Mouse (Mus musculus): ENCODE results near the gene Atxn7l1.

Atxn7l1 gene

DNA sequence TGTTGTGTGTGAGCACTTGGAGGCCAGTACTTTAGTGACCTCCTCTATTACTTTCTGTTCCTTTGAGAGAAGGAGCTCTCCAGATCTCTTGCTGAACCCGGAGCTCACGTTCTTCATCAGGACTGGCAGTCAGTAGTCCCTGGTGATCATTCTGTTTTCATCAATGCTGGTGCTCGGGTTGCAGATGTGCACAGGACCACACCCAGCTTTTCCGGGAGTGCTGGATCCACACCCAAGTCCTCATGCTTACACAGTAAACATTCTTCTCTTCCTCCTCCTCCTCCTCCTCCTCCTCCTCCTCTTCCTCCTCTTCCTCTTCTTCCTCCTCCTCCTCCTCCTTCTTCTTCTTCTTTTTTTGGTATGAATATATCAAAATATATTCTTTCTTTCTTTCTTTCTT lies 205.2 kb downstream of the Atxn7l1 start:
- intact Hi-C loops (cut with DNase I) = no loop called here

DNA sequence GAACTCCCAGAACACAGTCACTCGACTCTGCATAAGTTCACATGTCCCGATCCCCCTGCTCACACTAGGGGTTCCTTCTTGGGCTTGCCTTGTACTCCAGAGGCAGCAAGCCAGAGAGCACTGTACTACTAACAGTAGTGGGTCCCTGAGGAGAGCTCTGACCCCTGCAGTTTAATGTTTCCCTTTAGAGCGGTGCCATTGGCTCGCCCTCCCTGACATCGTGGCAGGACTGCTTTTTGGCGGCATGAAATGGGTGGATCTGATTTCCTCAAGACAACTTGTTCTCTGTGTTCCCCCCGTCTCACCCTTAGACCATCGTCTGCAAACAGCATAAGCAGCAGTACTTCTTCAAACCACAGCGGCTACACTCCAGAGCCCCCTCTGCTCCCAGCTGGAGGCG lies 210.9 kb downstream of the Atxn7l1 start:
- intact Hi-C loops (cut with DNase I) = no loop called here

DNA sequence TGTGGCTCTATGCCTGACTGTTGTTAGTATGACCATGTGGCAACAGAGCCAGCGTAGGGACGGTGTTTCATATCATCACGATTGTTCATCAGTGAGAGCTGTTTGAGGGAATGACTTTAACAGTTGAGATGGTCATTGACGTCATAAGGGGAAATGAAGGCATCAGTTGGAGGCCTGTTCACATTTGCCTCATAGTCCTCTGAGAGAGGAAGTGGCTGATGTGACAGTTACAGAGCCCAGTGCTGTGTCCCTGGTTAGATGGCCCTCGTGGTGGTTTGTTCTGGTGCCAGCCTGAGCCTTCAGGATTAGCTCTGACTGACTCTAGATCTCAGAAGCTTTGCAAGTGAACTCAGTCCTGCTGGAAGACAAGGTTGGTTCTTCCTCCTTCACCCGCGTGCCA lies 211.7 kb downstream of the Atxn7l1 start:
- intact Hi-C loops (cut with DNase I) = no loop called here

DNA sequence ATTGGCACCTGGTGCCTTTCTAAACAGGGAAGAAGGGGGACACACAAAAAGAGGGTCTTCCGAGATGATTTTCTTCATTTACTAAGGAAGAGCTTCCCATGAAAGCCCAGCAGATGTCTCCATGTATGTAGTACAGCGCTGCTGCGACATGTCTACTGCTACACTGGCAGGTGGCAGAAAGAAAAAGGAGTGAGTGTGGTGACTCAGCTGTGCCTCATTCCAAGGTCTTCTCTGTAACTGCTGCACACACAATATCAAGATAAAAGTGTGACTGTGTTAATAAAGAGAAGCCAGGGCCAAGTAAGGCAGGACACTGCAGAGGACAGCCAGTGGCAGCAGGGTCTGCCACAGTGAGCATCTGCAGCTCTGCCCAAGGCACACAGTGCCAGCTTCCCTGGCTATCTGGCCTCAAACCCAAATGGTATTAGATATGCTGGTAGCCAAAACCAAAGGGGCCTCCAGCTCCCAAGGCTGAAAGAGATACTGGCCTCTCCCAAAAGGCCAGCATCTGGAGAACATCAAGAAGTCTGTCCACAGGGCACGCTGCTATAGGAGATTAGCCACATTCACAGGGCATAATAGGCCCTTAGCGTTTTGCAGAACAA lies 212.5 kb downstream of the Atxn7l1 start:
- intact Hi-C loops (cut with DNase I) = no loop called here

DNA sequence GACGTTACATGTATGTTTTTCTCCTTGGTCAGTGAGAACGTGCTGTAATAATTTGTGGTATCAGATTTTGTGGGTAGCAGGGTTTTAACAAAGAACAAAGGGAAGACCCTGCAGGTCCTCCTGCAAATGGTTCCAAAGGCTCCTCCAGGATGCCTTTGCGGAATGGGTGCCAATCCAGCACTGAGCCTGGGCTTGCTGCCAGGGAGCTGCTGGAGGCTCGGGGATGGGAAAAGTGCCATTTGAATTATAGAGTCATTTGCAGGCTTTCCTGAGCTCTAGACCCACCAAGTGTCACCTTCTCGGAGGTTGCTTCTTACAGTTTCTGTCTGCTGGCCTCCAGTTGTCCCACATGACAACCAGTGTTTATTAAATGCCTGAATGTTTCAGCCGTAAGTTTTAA lies 213.2 kb downstream of the Atxn7l1 start:
- intact Hi-C loops (cut with DNase I) = no loop called here

DNA sequence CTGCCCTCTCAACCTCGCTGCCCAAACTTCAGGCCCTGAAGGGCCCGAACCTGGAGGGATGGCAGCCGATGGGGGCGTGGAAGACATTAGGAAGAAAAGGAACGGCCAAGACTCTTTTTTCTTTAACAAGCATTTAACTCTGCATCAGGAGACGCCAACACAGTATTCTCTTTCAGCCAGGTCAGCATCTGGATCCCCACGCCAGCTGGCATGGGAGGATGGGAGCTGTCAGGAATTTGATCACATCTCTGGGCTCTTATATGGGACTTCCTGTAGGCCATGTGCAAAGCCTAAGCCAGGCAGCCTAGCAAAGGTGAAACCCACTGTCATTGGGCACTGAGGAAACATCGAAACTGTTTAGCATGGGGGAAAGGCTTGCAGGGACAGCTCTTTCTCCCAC lies 217.0 kb downstream of the Atxn7l1 start:
- intact Hi-C loops (cut with DNase I) = no loop called here

DNA sequence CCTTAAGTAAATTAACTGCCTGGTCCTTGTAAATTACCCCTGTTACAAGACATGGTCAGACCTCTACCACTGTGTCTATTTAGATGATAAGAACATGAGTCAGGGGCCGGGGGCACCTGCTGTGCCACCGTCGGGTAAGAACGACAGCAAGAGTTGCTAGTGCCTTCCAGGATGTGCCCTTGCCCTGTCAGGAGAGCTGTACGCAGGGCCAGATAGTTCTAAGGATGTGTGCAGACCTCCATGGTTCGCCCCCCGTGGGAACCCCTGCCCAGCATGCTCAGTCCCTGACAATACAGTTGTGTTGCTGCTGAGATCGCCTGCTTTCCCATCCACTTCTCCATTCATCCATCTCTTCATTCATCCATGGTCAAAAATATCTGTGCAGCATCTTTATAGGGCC lies 217.6 kb downstream of the Atxn7l1 start:
- intact Hi-C loops (cut with DNase I) = no loop called here

DNA sequence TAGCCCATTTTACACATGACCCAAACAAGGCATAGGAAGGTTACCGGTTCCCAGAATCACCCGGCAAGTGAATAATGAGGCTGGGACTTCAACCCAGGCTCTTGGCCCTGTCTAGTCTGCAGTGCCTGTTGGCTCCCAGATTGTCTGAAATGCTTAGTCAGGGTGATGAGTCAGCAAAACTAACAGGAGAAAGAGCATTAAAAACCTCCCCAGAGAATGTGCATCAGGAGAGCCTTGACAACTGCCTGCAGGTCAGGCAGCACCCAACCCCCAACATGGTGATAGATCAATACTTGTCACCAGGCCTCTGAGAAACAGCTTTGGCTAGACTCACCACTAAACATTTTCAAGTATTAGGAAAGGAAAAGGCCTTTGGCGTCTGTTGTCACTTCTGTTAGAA lies 222.1 kb downstream of the Atxn7l1 start:
- intact Hi-C loops (cut with DNase I) = no loop called here

DNA sequence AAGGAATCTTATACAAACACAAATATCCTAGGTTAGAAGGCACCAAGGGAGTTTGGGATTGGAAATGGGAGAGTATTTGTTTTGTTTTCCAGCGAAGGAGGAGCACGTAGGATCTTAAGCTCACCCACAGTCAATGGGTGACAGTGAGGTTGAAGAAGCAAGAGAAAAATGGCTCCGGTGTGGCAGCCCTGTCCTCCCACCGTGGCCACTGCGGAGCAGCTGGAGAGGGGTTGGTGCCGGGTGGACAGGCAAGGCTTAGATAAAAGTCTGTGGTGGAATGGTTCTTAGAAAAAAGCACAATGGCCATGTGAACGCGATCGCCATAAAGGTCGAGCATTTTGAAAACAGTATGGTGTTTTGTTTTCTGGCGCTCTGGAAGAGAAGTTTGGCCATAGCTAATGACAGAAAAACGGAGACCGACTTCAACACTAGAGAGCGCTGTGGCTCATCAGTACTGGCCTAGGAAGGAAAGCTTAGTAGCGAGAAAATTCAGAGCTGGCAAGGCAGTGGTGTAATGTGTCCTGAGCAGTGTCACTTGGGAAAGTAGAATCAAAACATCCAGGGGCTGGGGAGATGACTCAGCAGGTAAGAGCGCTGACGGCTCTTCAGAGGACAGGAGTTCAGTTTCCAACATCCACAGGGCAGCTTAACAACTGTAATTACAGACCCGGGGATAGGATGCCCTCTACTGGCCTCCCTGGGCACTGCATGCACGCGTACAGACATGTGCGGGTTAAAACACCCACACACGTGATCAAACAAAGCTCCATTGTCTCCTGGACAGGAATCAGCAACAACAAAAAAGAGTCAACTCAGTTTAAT lies 232.3 kb downstream of the Atxn7l1 start:
- intact Hi-C loops (cut with DNase I) = no loop called here

DNA sequence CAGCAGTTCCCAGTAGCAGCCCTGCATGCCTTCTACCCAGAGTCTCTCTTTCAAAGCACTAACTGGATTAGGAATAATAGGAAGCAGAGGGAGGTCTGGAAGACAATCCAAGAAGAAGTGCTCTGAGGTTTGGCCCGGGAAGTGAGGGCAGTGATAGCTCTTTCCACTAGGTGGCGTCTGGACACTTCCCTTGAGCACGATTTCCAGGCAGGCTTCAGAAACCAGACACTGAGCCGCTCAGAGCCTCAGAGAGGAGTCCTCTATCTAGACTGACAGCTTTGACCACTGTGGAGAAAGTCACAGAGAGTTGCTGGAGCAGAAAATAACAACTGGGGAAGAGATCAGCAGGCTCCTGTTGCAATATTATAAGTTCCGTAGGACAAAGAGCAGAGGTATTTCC lies 241.3 kb downstream of the Atxn7l1 start:
- intact Hi-C loops (cut with DNase I) = loop anchor here (5.0 kb wide), 1 partner anchor 33 kb away; no protein-coding TSS in a partner anchor

DNA sequence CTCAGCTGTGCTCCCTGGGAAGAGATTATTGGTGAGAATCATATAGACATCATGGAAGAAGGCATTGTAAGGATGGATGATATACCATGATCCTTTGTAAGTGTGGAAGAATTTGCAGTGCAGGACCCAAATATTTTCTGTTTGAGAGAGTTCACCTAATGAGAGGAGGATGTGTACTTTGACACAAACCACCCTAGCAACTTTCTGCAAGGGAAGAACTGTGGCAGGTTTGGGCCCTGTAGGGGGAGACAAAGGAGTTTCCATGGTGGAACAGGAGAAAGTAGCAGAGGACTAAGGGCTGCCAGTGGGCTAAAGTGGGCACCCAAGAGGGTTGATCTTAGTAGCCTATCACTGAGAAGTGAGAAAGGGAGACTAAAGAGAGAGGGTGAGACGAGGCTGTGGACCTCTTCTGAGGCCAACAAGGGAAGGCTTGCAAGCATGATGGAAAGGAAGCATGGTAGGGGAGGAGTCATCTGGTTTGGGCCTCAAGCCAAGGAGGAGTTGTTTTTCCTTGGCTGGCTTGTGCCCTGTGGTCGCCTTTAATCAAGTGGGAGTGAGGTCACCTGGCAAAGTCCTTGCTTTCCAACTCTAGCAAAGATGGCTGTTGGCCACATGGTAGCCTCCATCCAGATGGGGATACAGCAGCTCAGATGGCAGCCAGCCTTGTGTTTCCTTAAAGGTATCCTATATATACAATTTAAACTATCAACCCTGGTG lies 243.5 kb downstream of the Atxn7l1 start:
- intact Hi-C loops (cut with DNase I) = no loop called here

DNA sequence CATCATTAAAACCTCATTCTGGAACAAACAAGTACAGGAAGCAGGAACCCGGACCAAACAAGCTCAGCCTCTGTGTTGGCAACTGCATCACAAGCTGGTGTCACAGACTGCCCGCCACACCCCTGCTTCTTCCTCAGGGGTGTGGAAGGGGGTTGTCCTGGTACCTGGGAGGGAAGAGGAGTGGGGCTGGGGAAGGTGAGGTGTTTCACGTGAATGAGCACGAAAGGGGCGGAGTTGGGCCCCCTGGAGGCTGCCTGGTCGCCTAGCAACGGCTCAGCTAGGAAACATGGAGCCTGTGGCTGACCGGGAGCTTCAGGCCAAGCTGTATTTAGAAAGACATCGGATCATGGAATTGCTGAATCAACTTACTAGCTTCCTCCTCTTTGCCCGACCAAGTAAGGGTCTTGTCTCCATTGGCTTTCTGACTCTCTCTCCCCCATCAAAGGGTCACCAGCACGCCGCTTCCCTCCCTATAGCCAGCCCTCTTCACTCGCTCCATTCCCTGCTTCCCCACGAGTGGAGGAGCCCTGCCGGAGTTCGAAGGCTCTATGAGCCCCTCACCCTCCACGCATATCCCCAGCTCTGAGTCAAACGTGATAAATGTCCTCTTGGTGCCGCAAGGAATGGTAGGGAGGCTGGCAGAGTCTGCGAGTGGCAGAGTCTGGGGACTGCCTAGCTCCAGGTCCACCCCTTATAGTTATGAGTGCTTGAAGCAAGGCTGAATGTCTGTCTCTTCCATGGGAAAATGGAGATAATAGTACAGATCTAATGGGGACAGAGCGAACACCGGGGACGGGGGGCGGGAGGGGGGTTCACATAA lies 247.5 kb downstream of the Atxn7l1 start, which contains the start of gene Efcab10:
TSS of gene Efcab10 (plus strand) at position 51 of the 820 bp plus-strand sequence.
- intact Hi-C loops (cut with DNase I) = no loop called here

DNA sequence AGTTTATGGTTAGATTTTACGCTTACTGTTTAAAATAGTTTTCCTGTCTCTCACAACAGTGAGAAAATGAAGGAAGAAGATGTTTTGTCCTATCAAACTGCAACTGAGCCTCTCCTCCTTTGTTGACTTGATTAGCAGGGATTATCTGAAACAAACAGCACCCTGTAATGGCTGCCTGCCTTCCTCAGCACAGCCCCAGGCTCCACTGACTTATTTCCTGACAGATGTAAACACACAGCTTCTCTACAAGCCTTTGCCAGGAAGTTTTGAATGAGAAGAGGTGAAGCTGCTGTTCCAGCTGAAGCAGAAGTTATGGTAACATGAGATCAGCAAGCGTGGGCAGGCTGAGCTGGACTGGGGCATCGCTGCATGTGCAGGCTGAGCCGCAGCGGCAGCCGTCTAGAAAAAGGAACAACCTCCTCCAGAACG lies 255.8 kb downstream of the Atxn7l1 start:
- intact Hi-C loops (cut with DNase I) = no loop called here

DNA sequence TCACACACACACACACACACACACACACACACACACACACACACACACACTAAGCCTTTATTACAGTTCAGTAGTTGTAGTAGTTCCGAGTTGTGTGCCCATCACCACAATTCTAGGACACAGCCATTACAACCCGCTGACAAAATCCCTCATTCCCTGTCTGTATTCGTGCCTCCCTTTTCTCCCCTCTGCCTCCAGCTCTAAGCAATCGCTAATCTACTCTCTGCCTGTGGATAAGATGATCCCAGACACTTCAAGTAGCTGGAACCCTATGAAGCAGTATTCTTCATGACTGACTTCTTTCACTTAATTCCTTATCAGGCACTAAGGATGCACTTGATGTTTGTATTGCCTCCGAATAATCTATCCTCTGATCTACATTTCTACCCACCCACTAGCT lies 257.5 kb downstream of the Atxn7l1 start:
- intact Hi-C loops (cut with DNase I) = no loop called here

DNA sequence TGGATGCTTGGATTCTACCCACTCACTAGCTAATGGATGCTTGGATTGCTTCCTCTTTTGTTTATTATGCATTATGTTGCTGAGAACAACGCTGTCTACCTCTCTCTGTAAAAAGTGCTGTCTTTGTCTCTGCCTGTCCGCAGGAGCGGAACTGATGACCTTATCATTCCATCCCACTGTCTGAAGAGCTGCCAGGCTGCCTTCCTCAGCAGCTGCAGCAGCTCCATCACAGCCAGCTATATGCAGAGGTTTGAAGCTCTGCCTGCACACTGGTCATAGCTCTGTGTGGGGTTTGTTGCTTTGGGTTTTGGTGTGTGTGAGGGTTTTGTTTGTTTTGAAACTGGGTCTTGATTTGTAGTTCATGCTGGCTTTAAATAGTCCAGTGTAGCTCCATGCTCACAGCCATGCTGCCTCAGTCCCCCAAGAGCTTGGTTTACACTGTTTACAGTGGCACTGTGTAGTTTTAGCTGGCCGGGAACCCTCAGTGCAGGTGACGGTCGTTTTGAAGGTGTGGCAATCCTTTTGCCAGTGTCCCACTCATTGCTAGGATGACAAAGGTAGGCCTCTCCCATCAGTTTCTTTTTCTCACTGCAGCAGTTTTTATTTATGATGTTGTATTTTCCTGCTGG lies 258.0 kb downstream of the Atxn7l1 start:
- intact Hi-C loops (cut with DNase I) = no loop called here

DNA sequence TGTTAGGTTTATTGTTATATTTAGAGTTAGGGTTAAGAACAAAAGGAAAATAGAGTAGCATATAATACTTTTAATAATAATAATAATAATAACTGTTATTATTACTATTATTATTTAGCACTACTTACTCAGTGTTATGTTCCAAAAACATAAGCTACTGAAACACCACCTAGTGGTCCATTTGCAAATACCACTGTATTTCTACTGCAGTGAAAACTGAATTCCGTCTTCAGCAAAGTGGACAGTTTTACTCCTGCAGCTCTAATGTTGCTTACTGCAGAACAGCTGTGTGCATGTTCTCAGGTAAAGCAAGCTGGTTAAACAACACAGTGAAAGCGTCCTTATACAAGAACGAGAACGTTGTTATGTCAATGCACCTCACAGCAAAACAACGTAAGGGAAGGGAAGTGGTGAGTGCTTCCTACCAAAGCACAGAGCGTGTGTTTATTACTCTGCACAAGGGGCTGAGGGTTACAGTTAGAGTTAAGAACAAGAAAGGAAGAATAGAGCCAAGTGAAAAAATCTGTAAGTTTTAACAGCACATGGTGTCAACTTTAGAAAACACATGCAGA lies 264.2 kb downstream of the Atxn7l1 start:
- intact Hi-C loops (cut with DNase I) = no loop called here
